Mouse (Mus musculus) thymus, postnatal 0 days (tissue): ENCODE measurements around the gene Prss12. TPM values are rescaled to one million over a fixed set of nuclear protein-coding genes. Genes with fewer than 3 reads are reported as not detected.
A peak's percentile ranks its signal among the peaks of the same experiment; 100 is the strongest.
"Not testable (repeated sequence)": the region's sequence is repeated elsewhere in the genome, so short reads cannot be mapped to it uniquely, and the experiment has no call there.

Experiments used
- DNase-seq: peaks from one replicate; pipeline ENCODE4 v3.0.0-alpha.2; 2015; ENCODE audit warnings: low spot score
- polyA plus RNA-seq: library from polyadenylated mRNA; unstranded; fragments of >200 nt; fragmentation: Nextera tagmentation; extraction: Ambion mirVana; gene quantifications from 2 replicates; pipeline ENCODE4 v1.2.1, GENCODE M21; 2015

The Prss12 gene
- polyA plus RNA-seq, 1 experiment from 2014 or later, result 0.48 TPM

DNA sequence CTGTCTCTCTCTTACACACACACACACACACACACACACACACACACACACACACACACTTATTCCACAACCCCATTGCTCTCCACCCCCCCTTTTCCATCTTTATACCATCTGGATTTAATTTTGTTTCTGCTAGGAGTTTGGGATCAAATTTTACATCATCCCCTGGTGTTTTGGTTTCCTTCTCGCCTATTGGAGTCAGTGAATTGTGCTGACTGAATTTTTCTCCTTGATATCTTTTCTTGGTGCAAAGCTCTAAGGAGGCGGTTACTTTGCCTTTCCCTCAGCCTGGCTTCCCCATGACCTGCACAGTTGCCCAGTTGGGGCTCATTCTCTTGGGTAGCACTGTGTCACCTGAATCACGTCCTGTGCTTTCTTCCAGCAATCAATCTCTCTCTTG, 30.1 kb downstream of the Prss12 start:
- DNase-seq, result no peak

- DNase-seq, result no peak
Measured at GRCm38 (mm10) chr3:123481266-123481665, 34.6 kb downstream of the Prss12 start.

DNA sequence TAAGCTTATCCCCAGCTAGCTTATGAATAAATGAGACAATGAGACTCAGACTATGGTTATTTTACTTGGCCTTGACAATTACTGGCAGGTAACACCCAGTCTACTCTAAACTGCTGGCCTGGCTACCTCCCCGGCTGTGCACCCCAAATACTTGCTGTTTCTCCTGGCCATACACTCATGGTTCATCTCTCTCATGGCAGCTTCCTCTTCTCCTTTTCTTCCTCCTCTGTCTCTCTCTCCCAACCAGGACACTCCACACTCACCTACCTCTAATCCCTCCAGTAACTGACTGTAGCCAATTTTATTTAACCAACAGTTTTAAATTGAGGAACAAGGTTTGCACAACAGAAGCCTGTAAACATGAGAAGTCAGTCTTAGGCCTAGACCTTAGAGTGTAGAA, 45.1 kb downstream of the Prss12 start:
- DNase-seq, result no peak

DNA sequence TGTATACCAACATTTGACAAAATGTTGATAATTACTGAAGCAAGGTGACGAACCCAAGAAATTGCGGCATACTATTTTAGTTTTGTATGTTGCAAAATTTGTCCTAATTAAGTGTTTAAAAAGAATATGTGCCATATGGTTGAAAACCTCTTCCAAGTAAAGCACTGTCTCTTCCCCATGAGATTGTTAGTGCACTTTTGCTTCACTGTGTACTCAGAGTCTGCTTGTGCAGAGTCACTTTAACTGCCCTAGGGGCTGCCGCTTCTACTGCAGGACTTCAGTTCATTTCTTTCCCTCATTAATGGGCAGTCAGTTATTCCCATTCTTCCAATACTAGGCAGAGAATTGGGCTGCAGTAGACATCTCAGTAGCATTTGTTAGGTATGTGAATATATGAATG, 46.5 kb downstream of the Prss12 start:
- DNase-seq, result no peak

DNA sequence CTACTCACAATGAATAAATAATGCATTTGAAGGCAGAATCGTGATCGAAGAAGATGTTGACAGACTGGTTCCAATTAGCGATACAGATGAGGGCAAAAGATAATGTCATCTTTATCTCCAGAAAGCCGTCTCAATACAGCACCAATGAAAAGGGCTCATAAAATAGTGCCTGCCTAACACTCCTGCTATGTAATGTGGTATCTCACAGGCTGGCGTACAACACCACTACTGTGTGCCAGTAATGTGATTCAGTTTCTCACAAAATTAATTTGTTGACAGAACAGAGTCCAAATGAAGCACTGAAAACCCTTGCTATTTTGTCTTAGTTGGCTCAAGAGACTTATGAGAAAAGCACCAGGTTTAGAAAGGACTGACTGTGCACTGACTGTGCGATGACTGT, 48.4 kb downstream of the Prss12 start:
- DNase-seq, result no peak

DNA sequence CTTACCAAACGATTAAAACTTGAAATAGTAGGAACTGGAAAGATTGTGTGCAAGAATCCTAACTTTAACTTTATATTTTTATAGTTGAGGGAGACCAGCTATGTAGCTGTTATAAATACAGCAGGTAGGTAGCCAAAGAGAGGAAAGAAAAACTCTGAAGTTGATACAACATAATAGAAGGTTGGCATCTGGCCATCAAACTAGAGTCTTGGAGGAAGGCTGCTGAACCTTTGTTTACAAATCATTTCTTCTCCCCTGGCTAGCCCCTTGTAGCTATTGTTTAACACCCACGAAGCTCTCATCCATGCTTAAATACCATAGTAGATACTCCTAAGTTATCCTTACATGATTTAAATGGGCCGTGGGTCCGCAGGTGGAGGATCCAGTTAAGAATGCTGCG, 52.1 kb downstream of the Prss12 start:
- DNase-seq, result no peak

DNA sequence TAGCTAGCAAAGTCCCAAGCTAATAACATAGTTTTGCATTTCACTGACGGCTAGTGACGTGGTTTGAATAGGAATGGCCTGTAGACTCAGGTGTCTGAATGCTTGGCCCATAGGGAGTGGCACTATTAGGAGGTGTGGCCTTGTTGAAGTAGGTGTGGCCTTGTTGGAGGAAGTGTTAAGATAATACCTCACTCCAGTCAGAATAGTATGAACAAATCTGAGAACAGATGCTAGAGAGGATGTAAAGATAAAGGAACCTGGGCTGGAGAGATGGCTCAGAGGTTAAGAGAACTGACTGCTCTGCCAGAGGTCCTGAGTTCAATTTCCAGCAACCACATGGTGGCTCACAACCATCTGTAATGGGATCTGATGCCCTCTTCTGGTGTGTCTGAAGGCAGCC, 55.1 kb downstream of the Prss12 start:
- not testable (repeated sequence) for DNase-seq

DNA sequence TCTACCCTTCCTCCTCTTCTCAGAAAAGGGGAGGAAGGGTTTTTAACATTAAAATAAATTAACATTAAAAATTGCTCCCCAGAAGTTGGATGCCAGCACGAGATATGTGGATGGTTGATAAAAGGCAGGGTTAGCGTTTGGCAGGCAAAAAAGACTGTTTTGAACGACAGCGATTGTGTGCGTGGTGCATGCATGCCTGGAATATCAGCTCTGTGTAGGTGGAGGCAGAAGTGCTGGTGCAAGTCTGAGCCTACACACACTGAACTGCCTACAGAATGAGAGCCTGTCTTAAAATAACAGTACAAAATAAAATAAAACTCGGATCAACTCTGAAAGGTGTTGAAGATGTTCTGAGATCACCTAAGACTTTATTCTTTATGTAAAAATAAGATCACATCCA, 57.2 kb downstream of the Prss12 start:
- no peak for DNase-seq

DNA sequence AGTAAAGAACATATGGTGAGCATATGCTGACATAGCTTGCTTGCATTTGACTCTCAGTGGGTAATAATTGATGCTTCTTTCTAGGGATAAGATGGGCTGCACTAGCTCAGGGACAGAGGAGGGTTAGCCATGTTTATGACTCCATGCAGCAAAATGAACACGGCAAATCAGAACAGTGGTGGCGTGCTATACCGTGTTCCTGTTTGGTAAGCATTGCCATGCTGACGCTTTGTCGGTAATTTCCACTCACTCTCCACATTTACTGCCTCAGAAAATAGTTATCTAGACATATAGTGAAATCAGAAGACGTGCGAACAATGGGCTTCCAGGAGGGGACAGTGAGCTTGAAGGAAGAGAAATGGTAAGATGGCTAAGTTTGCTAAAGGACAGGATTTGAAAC, 58.1 kb downstream of the Prss12 start:
- DNase-seq, result no peak

DNA sequence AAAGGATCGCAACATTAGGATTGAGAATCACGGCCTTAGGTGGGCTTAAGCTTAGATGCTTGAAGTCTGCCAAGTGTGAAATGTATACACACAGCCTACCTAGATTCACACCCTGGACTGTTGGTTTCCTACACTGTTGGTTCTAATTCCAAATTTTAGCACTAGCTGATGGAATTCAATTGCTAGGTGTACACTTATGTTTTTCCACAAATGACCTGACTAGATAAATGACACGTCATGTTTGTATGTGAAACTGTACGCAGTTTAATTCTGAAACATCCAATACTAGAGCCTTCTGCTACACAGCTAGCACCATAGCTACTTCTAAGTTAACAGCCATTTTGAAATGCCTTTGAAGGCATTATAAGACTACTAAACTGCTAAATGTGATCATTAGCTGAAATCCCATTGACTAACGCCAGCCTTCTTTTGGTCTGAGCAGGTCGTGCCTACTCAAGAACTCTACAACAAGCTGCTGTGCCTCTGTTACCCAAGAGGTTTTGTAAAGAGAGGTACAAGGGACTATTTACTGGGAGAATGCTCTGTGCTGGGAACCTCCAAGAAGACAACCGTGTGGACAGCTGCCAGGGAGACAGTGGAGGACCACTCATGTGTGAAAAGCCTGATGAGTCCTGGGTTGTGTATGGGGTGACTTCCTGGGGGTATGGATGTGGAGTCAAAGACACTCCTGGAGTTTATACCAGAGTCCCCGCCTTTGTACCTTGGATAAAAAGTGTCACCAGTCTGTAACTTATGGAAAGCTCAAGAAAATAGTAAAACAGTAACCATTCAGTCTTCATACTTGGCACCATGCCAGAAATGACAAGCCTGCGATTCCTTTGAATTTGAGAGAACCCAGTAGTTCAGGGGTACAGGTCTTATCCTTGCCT, 59.3 kb downstream of the Prss12 start:
- DNase-seq, result no peak

DNA sequence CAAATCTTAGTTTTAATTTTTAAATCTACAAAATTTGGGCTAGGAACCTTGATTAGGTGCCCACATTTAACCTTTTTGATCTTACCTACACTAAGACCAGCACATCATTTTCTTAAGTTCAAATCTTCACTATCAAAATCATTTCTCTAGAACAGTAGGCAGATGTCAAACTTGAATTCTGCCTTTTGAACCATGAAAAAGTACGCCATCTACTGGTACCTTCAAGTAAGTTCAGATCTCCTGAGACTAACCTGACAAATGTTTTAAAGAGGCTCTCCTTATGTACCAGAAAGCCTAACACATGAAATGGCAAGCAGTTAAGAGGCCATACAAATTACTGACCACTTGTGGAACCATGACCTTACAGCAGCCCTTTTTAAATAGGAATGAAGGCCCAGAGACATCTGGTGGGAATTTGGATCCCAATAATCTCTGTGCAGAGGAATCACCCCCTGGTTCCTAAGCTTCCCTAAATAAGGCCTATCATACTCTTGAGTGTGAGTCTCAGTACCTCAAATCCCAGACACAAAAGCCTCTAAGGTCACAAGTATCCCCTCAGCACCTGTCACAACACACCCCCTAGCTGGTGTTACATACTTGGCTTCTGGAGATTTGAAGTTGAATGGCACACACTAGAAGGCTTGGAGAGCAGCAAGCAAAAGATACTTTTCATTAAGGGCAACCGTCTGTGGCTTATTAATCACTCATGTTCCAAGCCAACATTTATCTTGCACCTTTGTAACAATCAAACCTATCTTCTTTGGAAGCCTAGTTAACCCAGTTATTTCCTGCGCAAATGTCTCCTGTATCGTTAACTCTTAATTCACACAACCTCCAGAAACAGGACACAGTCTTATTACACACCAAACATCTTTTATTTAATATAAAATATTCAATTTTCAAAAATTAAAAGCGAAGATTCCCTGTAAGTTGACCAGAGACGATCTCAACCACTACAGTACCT, 60.3 kb downstream of the Prss12 start:
- peak; percentile 73 for DNase-seq

DNA sequence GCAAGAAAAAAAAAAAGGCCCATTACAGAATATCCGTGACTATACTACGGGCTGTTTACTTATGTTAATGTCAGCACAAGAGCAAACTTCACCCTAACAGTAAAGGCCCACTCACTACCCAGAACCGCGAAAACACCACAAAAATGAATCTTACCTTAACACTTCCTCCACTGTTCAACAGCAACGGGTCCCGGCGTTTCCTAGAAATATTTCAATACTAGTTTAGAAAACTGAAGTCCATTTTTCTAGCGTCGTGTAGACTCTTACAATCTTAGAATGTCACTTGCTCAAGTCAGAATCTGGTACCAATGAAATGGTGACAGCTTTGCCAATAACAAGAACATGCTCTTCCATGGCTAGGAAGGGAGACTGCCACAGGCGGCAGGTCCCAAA, 60.9 kb downstream of the Prss12 start:
- DNase-seq, result no peak

DNA sequence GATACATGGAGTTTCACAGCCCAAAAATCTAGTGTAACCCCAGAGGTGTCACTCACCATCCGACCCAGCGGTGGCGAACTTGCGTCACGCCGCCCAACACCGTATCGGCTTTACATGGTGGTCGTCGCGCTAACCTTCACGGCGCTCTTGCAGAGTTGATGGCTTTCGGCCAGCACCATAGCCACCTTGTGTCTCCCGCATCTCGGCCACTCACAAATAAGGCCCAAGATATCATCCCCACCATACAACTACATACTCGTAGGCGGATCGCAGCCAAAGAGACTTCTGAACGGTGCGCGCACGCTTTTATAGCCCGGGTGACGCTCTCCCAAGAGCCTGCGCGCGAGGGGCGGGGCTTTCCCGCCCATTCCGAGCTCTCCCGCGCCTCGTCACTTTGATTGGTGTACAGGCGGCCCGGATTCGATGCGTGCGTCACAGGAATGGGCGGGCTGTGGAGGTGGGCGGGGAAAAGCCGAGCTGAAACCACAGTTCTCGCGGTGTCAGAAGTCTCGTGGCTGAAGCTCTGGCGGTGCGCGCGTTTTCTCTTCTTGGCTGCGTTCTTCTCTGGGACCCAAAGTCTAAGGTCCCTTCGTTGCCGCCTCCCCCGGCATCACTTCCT, 61.5 kb downstream of the Prss12 start:
- DNase-seq, result peak; percentile 100

DNA sequence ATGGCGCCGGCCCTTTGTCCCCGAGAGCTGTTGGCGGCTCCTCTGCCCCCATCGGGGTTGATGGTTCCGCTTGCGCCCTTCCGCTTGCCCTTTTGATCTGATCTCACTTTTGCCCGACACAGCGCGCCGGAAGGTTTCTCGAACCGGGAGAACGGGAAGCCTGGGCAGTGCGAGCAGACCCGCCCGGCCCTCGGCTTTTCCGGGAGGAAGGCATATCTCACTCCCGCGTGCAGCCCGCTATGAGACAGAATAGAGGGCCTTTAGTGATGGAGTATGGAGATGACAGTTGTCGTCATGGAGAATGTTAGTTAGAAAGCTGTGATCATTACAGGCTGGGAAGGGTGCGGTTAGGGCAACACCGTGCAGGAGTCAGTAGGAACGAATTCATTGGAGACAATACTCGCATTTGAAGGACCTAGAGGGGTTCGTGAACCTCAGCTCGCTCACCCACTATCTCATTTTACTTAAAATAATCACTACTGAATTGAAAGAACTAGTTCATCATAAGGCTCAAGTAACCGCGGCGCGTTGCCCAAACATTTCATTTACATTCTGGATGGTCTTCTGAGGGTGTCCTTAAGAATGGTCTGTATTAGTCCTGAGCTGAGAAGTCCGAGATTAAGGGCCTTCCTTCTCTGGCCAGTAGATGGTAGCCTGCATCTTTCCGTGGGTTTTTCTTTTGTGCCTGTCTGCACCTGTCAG, 62.1 kb downstream of the Prss12 start:
- no peak for DNase-seq

GRCm38 (mm10) chr3:123511818-123512217, 65.1 kb downstream of the Prss12 start:
- no peak for DNase-seq

GRCm38 (mm10) chr3:123514886-123515285, 68.2 kb downstream of the Prss12 start:
- DNase-seq, result no peak

- peak; percentile 26 for DNase-seq
Measured at GRCm38 (mm10) chr3:123515600-123516359, 69.1 kb downstream of the Prss12 start.

- no peak for DNase-seq
Measured at GRCm38 (mm10) chr3:123516784-123517183, 70.1 kb downstream of the Prss12 start.

GRCm38 (mm10) chr3:123526313-123527067, 79.8 kb downstream of the Prss12 start:
- DNase-seq, result no peak
